Mouse (Mus musculus): ENCODE results near the gene Spata32. TPM values are rescaled to one million over a fixed set of nuclear protein-coding genes. Genes with fewer than 3 reads are reported as not detected.

Spata32 gene
- total RNA-seq, 2 experiments from 2014 or later: not detected

DNA sequence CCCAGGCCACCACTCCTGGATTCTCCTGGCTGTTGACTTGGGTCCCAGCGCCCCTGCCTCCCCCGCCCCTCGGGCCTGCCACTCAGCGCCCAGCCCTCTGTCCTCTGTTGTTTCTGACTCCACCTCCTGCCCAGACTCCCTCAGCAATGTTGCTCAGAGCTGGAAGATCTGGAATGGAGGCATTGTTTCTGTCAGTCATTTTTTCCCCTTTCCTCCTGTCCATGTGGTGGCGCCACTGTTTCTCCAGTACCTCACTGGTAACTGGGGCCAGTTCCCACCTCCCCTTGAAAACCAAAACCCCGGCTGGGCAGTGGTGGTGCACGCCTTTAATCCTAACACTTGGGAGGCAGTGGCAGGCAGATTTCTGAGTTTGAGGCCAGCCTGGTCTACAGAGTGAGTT is 56.8 kb downstream of the Spata32 start:
- intact Hi-C loops (cut with DNase I): loop anchor here (10.0 kb wide), 1 partner anchor 253 kb away; the partner anchor contains the start of gene Plekhm1

DNA sequence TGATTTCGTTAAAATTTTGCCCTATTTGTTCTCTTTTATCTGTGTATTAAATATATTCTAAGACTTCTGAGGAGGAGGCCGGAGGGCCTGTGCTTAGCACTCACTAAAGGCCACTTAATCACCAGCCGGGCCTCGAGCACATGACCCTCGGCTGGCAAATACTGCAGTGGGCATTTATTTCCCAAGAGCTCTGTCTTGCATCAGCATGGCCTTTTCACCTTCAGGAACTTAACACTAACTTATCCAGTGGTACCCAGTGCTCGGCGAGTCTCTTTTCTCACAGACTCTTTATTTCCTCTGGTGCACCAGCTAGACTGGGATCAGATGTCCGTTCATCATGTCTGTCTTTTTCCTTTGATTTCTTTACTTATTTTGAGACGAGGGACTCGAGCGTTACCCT is 57.5 kb downstream of the Spata32 start:
- DNase-seq (ENCODE audit: low spot score): no peak
- intact Hi-C loops (cut with DNase I): loop anchor here (10.0 kb wide), 1 partner anchor 254 kb away; the partner anchor contains the start of gene Plekhm1

More for the DNA sequence above, 56.8 kb downstream of the Spata32 start:
- DNase-seq (ENCODE audit: low spot score): no peak

DNA sequence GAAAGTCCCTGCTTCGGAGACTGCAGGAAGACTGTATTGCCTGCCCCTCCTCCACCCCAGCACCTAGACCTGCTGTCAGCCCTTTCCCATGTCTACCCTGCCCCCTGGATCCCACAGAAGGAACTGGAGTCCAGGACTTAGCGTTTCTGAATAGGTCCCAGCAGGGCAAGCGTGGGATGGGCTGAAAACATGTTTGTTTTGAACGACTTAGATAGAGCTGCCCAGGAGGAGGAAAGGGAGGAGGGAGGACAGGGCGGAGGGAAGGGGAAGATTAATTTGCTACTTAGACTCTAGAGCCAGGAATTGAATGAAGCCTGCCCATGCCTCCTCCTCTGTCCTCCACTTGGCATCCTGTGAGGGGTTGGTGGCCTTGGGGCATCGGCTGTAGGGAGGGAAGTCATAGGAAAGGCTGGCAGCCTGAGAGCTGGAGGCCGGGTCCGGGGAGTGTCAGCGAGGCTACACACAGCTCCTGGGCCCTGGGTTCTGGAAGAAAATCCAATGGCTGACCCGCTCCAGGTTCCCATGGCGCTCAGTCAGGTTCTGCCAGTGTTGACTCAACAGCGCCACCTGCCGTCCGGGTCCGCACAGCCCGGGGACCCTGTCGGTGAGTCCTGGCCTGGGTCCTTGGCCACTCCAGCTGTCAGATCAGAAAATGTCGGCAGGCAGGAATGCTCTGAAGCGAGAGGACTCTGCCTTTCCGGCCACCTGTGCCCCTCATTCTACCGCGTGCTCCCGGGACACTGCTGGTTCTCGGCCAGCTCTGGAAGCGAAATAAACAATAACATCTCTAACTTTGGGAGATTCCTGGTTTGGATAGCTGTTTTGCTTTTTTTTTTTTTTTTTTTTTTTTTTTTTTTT is 59.4 kb downstream of the Spata32 start:
- peak; percentile 89 for DNase-seq (ENCODE audit: low spot score)
- intact Hi-C loops (cut with DNase I): loop anchor here (1.0 to 10.0 kb wide), 3 partner anchors 42 to 254 kb away; partner anchors contain the start of gene Gfap

Other genes starting within 250 kb of the Spata32 start
- 10 to 100 TPM; 65.2 to 66.1 TPM for gene Nmt1, start 190.2 kb downstream of the Spata32 start, total RNA-seq (2021)
- 10 to 100 TPM; 83.5 to 84.3 TPM for gene Dcakd, start 190.1 kb downstream of the Spata32 start, total RNA-seq (2021)
- gene Plcd3, start 116.8 kb downstream of the Spata32 start, total RNA-seq (2021): 10 to 100 TPM; 14.7 to 16.3 TPM
- 10 to 100 TPM; 36.7 to 39.0 TPM for gene Acbd4, start 116.8 kb downstream of the Spata32 start, total RNA-seq (2021)
- 10 to 100 TPM; 17.5 to 18.8 TPM for gene Hexim1, start 102.2 kb downstream of the Spata32 start, total RNA-seq (2021)
- gene Hexim2, start 86.0 kb downstream of the Spata32 start, total RNA-seq (2021): 1 to 10 TPM; 1.3 to 2.3 TPM
- 10 to 100 TPM; 15.1 to 18.2 TPM for gene Fmnl1, start 47.3 kb downstream of the Spata32 start, total RNA-seq (2021)
- not detected for gene 1700023F06Rik, start 9.9 kb downstream of the Spata32 start, total RNA-seq (2021)
- 1 to 10 TPM; 2.7 to 2.9 TPM for gene Map3k14, start 49.0 kb upstream of the Spata32 start, total RNA-seq (2021)
- 10 to 100 TPM; 13.9 to 17.8 TPM for gene Arhgap27, start 145.3 kb upstream of the Spata32 start, total RNA-seq (2021)
- gene Plekhm1, start 194.3 kb upstream of the Spata32 start, total RNA-seq (2021): 10 to 100 TPM in 1 of 2 experiments, 1 to 10 TPM in 1; 10.0 to 10.7 TPM

Data from heart, postnatal 25 days (tissue).